Mouse (Mus musculus): ENCODE data around the gene Eif6. TPM values are rescaled to one million over a fixed set of nuclear protein-coding genes. Genes with fewer than 3 reads are reported as not detected.

Gene Eif6
- polyA plus RNA-seq, 1 experiment from 2014 or later: 141 TPM

DNA sequence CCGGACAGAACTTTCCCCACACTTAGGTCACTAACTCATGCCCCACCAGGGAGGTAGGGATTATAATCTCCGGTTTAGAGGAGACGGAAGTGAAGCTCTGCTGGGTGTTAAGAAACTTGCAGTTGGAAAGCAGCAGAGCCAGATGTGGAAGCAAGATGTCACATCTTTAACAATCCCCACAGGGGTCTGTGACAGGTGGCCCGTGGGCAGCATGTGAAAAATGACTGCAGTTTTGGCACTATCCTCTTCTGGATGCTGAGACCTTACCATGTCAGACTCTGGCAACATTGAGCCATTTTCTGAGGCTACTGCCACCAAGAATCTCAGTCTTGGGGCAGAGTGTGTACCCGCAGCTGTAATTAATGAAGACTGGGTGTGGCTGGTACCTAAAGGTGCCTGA, 22.7 kb downstream of the Eif6 start:
- TF ChIP-seq EP300 (IDR thresholded peaks at IDR 0.05) (peak; percentile 13; the same call in 1 of the 2 replicates), CTCF (IDR thresholded peaks at IDR 0.05) (no peak)
- no peaks in the 10 kb centered on the region for H3K36me3 ChIP-seq (ENCODE audit: insufficient read depth, low read length)
- H3K27me3 ChIP-seq (replicated peaks; ENCODE audit: insufficient read depth, low read length): no peaks in the 10 kb centered on the region
- no peak overlapping the region for H3K4me2 ChIP-seq (replicated peaks; ENCODE audit: low read depth, low read length)
- no peak for DNase-seq (ENCODE audit: low spot score)
- H3K4me3 ChIP-seq (ENCODE audit: low read depth, low read length): no peak overlapping the region
- H3K9ac ChIP-seq (replicated peaks; ENCODE audit: low read depth): no peak overlapping the region
- no peaks in the 10 kb centered on the region for H3K4me1 ChIP-seq (ENCODE audit: insufficient read depth, low read depth, low read length)
- WGBS: 60% methylated on average over 5 of the region's 5 CpGs
- ATAC-seq: no peak
- H3K27ac ChIP-seq (ENCODE audit: low read length): no peak overlapping the region
- H3K9me3 ChIP-seq (ENCODE audit: low read length): no peaks in the 10 kb centered on the region

DNA sequence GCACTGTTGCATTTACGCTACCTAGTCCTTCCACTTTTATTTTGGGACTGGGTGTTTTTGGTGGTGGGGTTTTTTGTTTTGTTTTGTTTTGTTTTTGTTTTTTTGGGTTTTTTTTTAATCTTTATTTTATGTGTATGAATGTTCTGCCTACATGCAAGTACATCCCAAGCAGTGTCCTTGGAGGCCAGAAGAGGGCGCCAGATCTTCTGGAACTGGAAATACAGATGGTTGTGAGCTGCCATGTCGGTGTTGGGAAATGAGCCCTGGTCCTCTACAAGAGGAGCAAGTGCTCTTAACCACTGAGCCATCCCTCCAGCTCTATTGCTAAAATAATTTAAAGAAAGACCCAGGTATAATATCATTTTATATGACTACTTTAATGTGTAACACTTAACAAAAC, 24.0 kb downstream of the Eif6 start:
- no peaks in the 10 kb centered on the region for H3K27me3 ChIP-seq (replicated peaks; ENCODE audit: insufficient read depth, low read length)
- no peak for DNase-seq (ENCODE audit: low spot score)
- 55% methylated on average over 3 of the region's 3 CpGs for WGBS
- H3K9ac ChIP-seq (replicated peaks; ENCODE audit: low read depth): no peak overlapping the region
- ATAC-seq: no peak
- no peak overlapping the region for H3K4me2 ChIP-seq (replicated peaks; ENCODE audit: low read depth, low read length)
- no peak for TF ChIP-seq EP300 (IDR thresholded peaks at IDR 0.05)
- peak; percentile 53 for TF ChIP-seq CTCF (IDR thresholded peaks at IDR 0.05)
- H3K27ac ChIP-seq (ENCODE audit: low read length): no peak overlapping the region
- H3K4me1 ChIP-seq (ENCODE audit: insufficient read depth, low read depth, low read length): no peaks in the 10 kb centered on the region
- H3K4me3 ChIP-seq (ENCODE audit: low read depth, low read length): no peak overlapping the region
- H3K9me3 ChIP-seq (ENCODE audit: low read length): no peaks in the 10 kb centered on the region
- no peaks in the 10 kb centered on the region for H3K36me3 ChIP-seq (ENCODE audit: insufficient read depth, low read length)

DNA sequence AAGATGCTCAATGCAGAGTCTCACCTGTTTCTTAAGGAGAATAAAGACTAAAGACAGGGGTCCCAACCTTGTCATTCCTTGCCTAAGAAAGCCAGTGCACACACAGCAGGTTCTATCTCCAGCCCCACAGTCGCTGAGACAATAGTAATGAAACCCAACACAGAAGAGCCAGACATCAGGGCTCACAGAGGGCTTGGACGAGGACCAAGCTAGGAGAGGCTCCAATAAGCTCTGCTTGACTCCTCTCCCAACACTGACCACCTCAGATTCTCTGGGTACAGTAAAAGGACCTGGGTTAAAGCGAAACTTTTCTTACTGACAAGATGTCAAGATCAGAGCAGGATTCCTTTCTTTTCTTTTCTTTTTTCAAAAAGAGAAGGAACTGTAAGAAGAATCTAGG, 28.1 kb downstream of the Eif6 start:
- TF ChIP-seq CTCF (IDR thresholded peaks at IDR 0.05): no peak
- TF ChIP-seq EP300 (IDR thresholded peaks at IDR 0.05): no peak
- Histone ChIP-seq H3K4me2 (replicated peaks; ENCODE audit: low read depth, low read length) (no peak overlapping the region), H3K9ac (replicated peaks; ENCODE audit: low read depth) (no peak overlapping the region), H3K9me3 (ENCODE audit: low read length) (no peaks in the 10 kb centered on the region), H3K4me3 (ENCODE audit: low read depth, low read length) (no peak overlapping the region), H3K4me1 (ENCODE audit: insufficient read depth, low read depth, low read length) (no peaks in the 10 kb centered on the region), H3K27me3 (replicated peaks; ENCODE audit: insufficient read depth, low read length) (no peaks in the 10 kb centered on the region), H3K27ac (ENCODE audit: low read length) (no peak overlapping the region), H3K36me3 (ENCODE audit: insufficient read depth, low read length) (no peaks in the 10 kb centered on the region)
- no peak for DNase-seq (ENCODE audit: low spot score)
- ATAC-seq: no peak
- 52% methylated on average over 3 of the region's 3 CpGs for WGBS

DNA sequence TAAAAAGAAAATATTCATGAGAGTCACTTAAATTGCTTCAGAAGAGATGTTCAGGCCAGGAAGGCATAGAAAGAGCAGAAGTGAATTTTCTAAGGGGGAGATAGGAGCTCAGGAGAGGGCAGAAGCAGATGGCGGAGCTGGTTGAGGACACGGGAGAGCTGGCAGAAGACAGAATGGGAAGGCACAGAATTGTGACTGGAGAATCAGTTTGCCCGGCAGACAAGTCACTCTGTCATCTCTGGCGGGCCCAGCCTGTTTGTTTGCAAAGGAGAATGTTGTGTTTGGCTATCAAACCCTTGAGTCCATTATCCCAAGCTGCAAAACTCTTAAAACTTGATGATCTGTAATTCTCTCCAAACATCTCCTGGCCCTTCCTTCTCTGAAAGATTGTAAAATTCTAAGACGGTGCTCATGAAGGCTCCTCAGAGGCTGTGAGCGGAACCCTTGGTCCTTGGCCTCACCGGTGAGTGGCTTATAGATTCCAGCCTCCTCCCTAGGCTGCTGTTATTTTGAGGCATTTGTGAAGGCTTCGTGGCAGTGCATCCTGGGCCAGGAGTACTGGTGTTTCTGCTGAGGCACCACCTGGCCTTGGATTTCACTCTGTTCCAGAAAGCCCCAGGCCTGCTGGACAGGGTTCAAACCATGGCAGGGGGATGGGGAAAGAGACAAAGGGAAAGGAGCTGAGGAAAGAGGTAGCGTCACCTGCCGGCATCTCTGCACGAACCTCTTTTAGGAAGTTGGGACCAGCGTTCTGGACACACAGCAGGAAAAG, 31.9 kb downstream of the Eif6 start:
- Histone ChIP-seq H3K4me1 (ENCODE audit: insufficient read depth, low read depth, low read length) (no peaks in the 10 kb centered on the region), H3K27ac (ENCODE audit: low read length) (no peak overlapping the region), H3K27me3 (replicated peaks; ENCODE audit: insufficient read depth, low read length) (no peaks in the 10 kb centered on the region), H3K9me3 (ENCODE audit: low read length) (no peaks in the 10 kb centered on the region), H3K36me3 (ENCODE audit: insufficient read depth, low read length) (no peaks in the 10 kb centered on the region), H3K9ac (replicated peaks; ENCODE audit: low read depth) (no peak overlapping the region), H3K4me3 (ENCODE audit: low read depth, low read length) (no peak overlapping the region), H3K4me2 (replicated peaks; ENCODE audit: low read depth, low read length) (no peak overlapping the region)
- no peak for DNase-seq (ENCODE audit: low spot score)
- TF ChIP-seq CTCF (IDR thresholded peaks at IDR 0.05) (no peak), EP300 (IDR thresholded peaks at IDR 0.05) (no peak)
- 73% methylated on average over 12 of the region's 12 CpGs for WGBS
- ATAC-seq: no peak

GRCm38 (mm10) chr2:155792899-155793298, 33.8 kb downstream of the Eif6 start:
- Histone ChIP-seq H3K9ac (replicated peaks; ENCODE audit: low read depth) (no peak overlapping the region), H3K27ac (ENCODE audit: low read length) (no peak overlapping the region), H3K27me3 (replicated peaks; ENCODE audit: insufficient read depth, low read length) (no peaks in the 10 kb centered on the region), H3K4me2 (replicated peaks; ENCODE audit: low read depth, low read length) (no peak overlapping the region), H3K4me3 (ENCODE audit: low read depth, low read length) (no peak overlapping the region), H3K4me1 (ENCODE audit: insufficient read depth, low read depth, low read length) (no peaks in the 10 kb centered on the region), H3K9me3 (ENCODE audit: low read length) (no peaks in the 10 kb centered on the region), H3K36me3 (ENCODE audit: insufficient read depth, low read length) (no peaks in the 10 kb centered on the region)
- ATAC-seq (no peak), DNase-seq (ENCODE audit: low spot score) (no peak)
- TF ChIP-seq EP300 (IDR thresholded peaks at IDR 0.05): no peak
- no peak for TF ChIP-seq CTCF (IDR thresholded peaks at IDR 0.05)
- WGBS: 33% methylated on average over 12 of the region's 12 CpGs

GRCm38 (mm10) chr2:155787949-155788931, 38.5 kb downstream of the Eif6 start:
- no peaks in the 10 kb centered on the region for H3K27me3 ChIP-seq (replicated peaks; ENCODE audit: insufficient read depth, low read length)
- no peak overlapping the region for H3K9ac ChIP-seq (replicated peaks; ENCODE audit: low read depth)
- H3K4me3 ChIP-seq (ENCODE audit: low read depth, low read length): no peak overlapping the region
- no peaks in the 10 kb centered on the region for H3K4me1 ChIP-seq (ENCODE audit: insufficient read depth, low read depth, low read length)
- WGBS: 62% methylated on average over 18 of the region's 18 CpGs
- ATAC-seq (no peak), DNase-seq (ENCODE audit: low spot score) (no peak)
- no peaks in the 10 kb centered on the region for H3K36me3 ChIP-seq (ENCODE audit: insufficient read depth, low read length)
- TF ChIP-seq EP300 (IDR thresholded peaks at IDR 0.05) (no peak), CTCF (IDR thresholded peaks at IDR 0.05) (no peak)
- H3K27ac ChIP-seq (ENCODE audit: low read length): no peak overlapping the region
- no peaks in the 10 kb centered on the region for H3K9me3 ChIP-seq (ENCODE audit: low read length)
- no peak overlapping the region for H3K4me2 ChIP-seq (replicated peaks; ENCODE audit: low read depth, low read length)

Data from lung, postnatal 0 days (tissue).